Comparison of ENCODE assay signal across 25 mouse cellular contexts in genomic region chr1:151208493-151208892, GRCm38 (mm10). TPM values are rescaled to one million over a fixed set of nuclear protein-coding genes. Genes with fewer than 3 reads are reported as not detected.
DNase-seq lines count a peak whose midpoint lies in the region; ATAC-seq lines count a peak whose summit lies in the region.
"Not testable (repeated sequence)": the region's sequence is repeated elsewhere in the genome, so short reads cannot be mapped to it uniquely, and the experiment has no call there.
"Had no signal": no experiment of that assay in that cellular context is flagged by ENCODE, and none has a peak within 500 bp of the region (broad histone marks: within the 10 kb centered on the region; RNA-seq: fewer than 3 reads in every experiment).

No protein-coding gene starts in this region.

- DNase-seq in midbrain, embryonic 14.5 days = not testable (repeated sequence)

- not testable (repeated sequence) for H3K9me3 ChIP-seq in heart, embryonic 12.5 days (replicated peaks); kidney, embryonic 14.5 days (ENCODE audit: control insufficient read depth, low read length); limb, embryonic 15.5 days; liver, embryonic 16.5 days (replicated peaks; ENCODE audit: control insufficient read depth, low read length); midbrain, embryonic 14.5 days (ENCODE audit: control insufficient read depth, low read length); stomach, embryonic 15.5 days

- not testable (repeated sequence) for H3K4me1 ChIP-seq in heart, embryonic 12.5 days (replicated peaks); kidney, embryonic 14.5 days (ENCODE audit: control insufficient read depth, insufficient read depth, low read length); limb, embryonic 15.5 days; liver, embryonic 16.5 days (ENCODE audit: control insufficient read depth, low read depth, low read length); midbrain, embryonic 14.5 days (ENCODE audit: control insufficient read depth, insufficient read depth, low read length); stomach, embryonic 15.5 days

- not testable (repeated sequence) for H3K27me3 ChIP-seq in heart, embryonic 12.5 days (replicated peaks); kidney, embryonic 14.5 days (ENCODE audit: control insufficient read depth, insufficient read depth, low read length); limb, embryonic 15.5 days; liver, embryonic 16.5 days (ENCODE audit: control insufficient read depth, insufficient read depth, low read depth, low read length); midbrain, embryonic 14.5 days (ENCODE audit: control insufficient read depth, insufficient read depth, low read length); stomach, embryonic 15.5 days (replicated peaks)

- 38% methylated on average over 4 of the region's 5 CpGs for WGBS in heart, embryonic 12.5 days
- WGBS in kidney, embryonic 14.5 days = 59% methylated on average over 3 of the region's 5 CpGs
- WGBS in limb, embryonic 15.5 days = 72% methylated on average over 4 of the region's 5 CpGs
- WGBS in liver, embryonic 16.5 days (ENCODE audit: insufficient replicate concordance) = 33% methylated on average over 3 of the region's 5 CpGs
- 86% methylated on average over 3 of the region's 5 CpGs for WGBS in midbrain, embryonic 14.5 days
- 72% methylated on average over 4 of the region's 5 CpGs for WGBS in stomach, embryonic 15.5 days

- ATAC-seq in erythroid progenitor cell, adult 5-6 weeks (replicated peaks; ENCODE audit: low FRiP score, poor library complexity, severe bottlenecking) = peak; percentile 36; the same call in 1 of the 2 replicates
- ATAC-seq in heart, embryonic 12.5 days (ENCODE audit: insufficient number of reproducible peaks, low FRiP score) = peak; percentile 66; the same call in 1 of the 2 replicates
- peak; percentile 66; the same call in 1 of the 2 replicates for ATAC-seq in kidney, embryonic 14.5 days (ENCODE audit: low FRiP score, low TSS enrichment)
- 0 out of 2 replicates have a peak, but pooled peaks have one; percentile 67 for ATAC-seq in limb, embryonic 15.5 days (ENCODE audit: insufficient number of reproducible peaks, low FRiP score, low TSS enrichment, low read depth)
- ATAC-seq in liver, embryonic 16.5 days (ENCODE audit: low read depth) = peak; percentile 65
- peak; percentile 40; the same call in 1 of the 2 replicates for ATAC-seq in midbrain, embryonic 14.5 days (ENCODE audit: low FRiP score, low TSS enrichment)
- ATAC-seq in stomach, embryonic 15.5 days (ENCODE audit: insufficient read depth, low FRiP score, low read depth) = peak; percentile 43; the same call in 1 of the 2 replicates

- not testable (repeated sequence) for H3K36me3 ChIP-seq in heart, embryonic 12.5 days; kidney, embryonic 14.5 days (ENCODE audit: control insufficient read depth, insufficient read depth, low read length); limb, embryonic 15.5 days; liver, embryonic 16.5 days (ENCODE audit: control insufficient read depth, insufficient read depth); midbrain, embryonic 14.5 days (ENCODE audit: control insufficient read depth, insufficient read depth, low read length); stomach, embryonic 15.5 days

- H3K27ac ChIP-seq in heart, embryonic 12.5 days (ENCODE audit: poor library complexity, severe bottlenecking); kidney, embryonic 14.5 days (ENCODE audit: low read depth, low read length); limb, embryonic 15.5 days; liver, embryonic 16.5 days (ENCODE audit: low read length); midbrain, embryonic 14.5 days (replicated peaks; ENCODE audit: low read depth, low read length); stomach, embryonic 15.5 days: not testable (repeated sequence)

- H3K4me2 ChIP-seq in heart, embryonic 12.5 days; kidney, embryonic 14.5 days (replicated peaks; ENCODE audit: low read depth, low read length); limb, embryonic 15.5 days; liver, embryonic 16.5 days (ENCODE audit: low read depth, low read length); midbrain, embryonic 14.5 days (ENCODE audit: low read length); stomach, embryonic 15.5 days: not testable (repeated sequence)

- H3K9ac ChIP-seq in heart, embryonic 12.5 days; kidney, embryonic 14.5 days (ENCODE audit: low read depth, low read length); limb, embryonic 15.5 days; liver, embryonic 16.5 days (ENCODE audit: low read depth, low read length); midbrain, embryonic 14.5 days (replicated peaks; ENCODE audit: low read length); stomach, embryonic 15.5 days: not testable (repeated sequence)

- H3K4me3 ChIP-seq in heart, embryonic 12.5 days; kidney, embryonic 14.5 days (ENCODE audit: low read length); limb, embryonic 15.5 days; liver, embryonic 16.5 days (ENCODE audit: low read depth, low read length); midbrain, embryonic 14.5 days (replicated peaks; ENCODE audit: low read depth, low read length); stomach, embryonic 15.5 days (replicated peaks): not testable (repeated sequence)

RNA-seq across cellular contexts. Expression of gene Gm47996, which starts 1.4 kb away (rescaled TPM):
- total RNA-seq in erythroid progenitor cell, adult 5-6 weeks (2015; ENCODE audit: low replicate concordance) = not detected in 2 replicates
- total RNA-seq in erythroid progenitor cell, adult 5-6 weeks (2017; ENCODE audit: low replicate concordance) = not detected in 2 replicates
- 0.32 TPM in 1 of 2 replicates, not detected in the other for polyA plus RNA-seq in heart, embryonic 12.5 days (2016; fragmentation: Nextera tagmentation; extraction: Ambion mirVana)
- polyA plus RNA-seq in kidney, embryonic 14.5 days (2014; fragmentation: Nextera tagmentation; extraction: Ambion mirVana) = not detected in 2 replicates
- polyA plus RNA-seq in limb, embryonic 15.5 days (2015; fragmentation: Nextera tagmentation; extraction: Ambion mirVana) = 0.15 TPM in 1 of 2 replicates, not detected in the other
- 0.12 and 0.20 TPM in 2 replicates for polyA plus RNA-seq in liver, embryonic 16.5 days (2015; fragmentation: Nextera tagmentation; extraction: Ambion mirVana)
- not detected in 2 replicates for polyA plus RNA-seq in midbrain, embryonic 14.5 days (2014; fragmentation: Nextera tagmentation; extraction: Ambion mirVana)
- polyA plus RNA-seq in stomach, embryonic 15.5 days (2015; fragmentation: Nextera tagmentation; extraction: Ambion mirVana) = not detected in 2 replicates
- total RNA-seq: adrenal gland, adult 8-10 months; forebrain, postnatal 0 days; gastrocnemius, postnatal 14 days; heart, adult 18-20 months; heart, postnatal 36 days; left cerebral cortex, adult 18-20 months; left cerebral cortex, postnatal 25 days had no signal
- polyA plus RNA-seq: activated CD4-positive, CD25-positive, alpha-beta regulatory T cell, adult 4 months; C2C12; embryonic facial prominence, embryonic 12.5 days; forebrain, postnatal 0 days; heart, embryonic 15.5 days; hindbrain, embryonic 15.5 days; intestine, embryonic 16.5 days; lung, embryonic 16.5 days; midbrain, embryonic 11.5 days; neural tube, embryonic 13.5 days; thymus, adult 2 months had no signal

RNA-seq across cellular contexts. Expression of gene 3110040M04Rik, which starts 4.6 kb away (rescaled TPM):
- total RNA-seq in erythroid progenitor cell, adult 5-6 weeks (2015; ENCODE audit: low replicate concordance) = not detected in 2 replicates
- not detected in 2 replicates for total RNA-seq in erythroid progenitor cell, adult 5-6 weeks (2017; ENCODE audit: low replicate concordance)
- polyA plus RNA-seq in heart, embryonic 12.5 days (2016; fragmentation: Nextera tagmentation; extraction: Ambion mirVana) = 0.36 and 0.55 TPM in 2 replicates
- polyA plus RNA-seq in kidney, embryonic 14.5 days (2014; fragmentation: Nextera tagmentation; extraction: Ambion mirVana) = 0.58 and 0.76 TPM in 2 replicates
- not detected in 2 replicates for polyA plus RNA-seq in limb, embryonic 15.5 days (2015; fragmentation: Nextera tagmentation; extraction: Ambion mirVana)
- polyA plus RNA-seq in liver, embryonic 16.5 days (2015; fragmentation: Nextera tagmentation; extraction: Ambion mirVana) = 0.84 and 1.4 TPM in 2 replicates
- polyA plus RNA-seq in midbrain, embryonic 14.5 days (2014; fragmentation: Nextera tagmentation; extraction: Ambion mirVana) = not detected in 2 replicates
- polyA plus RNA-seq in stomach, embryonic 15.5 days (2015; fragmentation: Nextera tagmentation; extraction: Ambion mirVana) = 0.33 TPM in 1 of 2 replicates, not detected in the other
- total RNA-seq: adrenal gland, adult 8-10 months; forebrain, postnatal 0 days; gastrocnemius, postnatal 14 days; heart, adult 18-20 months; heart, postnatal 36 days; left cerebral cortex, adult 18-20 months; left cerebral cortex, postnatal 25 days had no signal
- polyA plus RNA-seq: activated CD4-positive, CD25-positive, alpha-beta regulatory T cell, adult 4 months; C2C12; embryonic facial prominence, embryonic 12.5 days; forebrain, postnatal 0 days; heart, embryonic 15.5 days; hindbrain, embryonic 15.5 days; intestine, embryonic 16.5 days; lung, embryonic 16.5 days; neural tube, embryonic 13.5 days; spleen, adult 2 months; thymus, adult 2 months had no signal

RNA-seq across cellular contexts. Expression of gene Gm47995, which starts 10.2 kb away (rescaled TPM):
- total RNA-seq in erythroid progenitor cell, adult 5-6 weeks (2015; ENCODE audit: low replicate concordance) = not detected in 2 replicates
- total RNA-seq in erythroid progenitor cell, adult 5-6 weeks (2017; ENCODE audit: low replicate concordance) = 5.4 TPM in 1 of 2 replicates, not detected in the other
- 0.45 and 0.49 TPM in 2 replicates for polyA plus RNA-seq in heart, embryonic 12.5 days (2016; fragmentation: Nextera tagmentation; extraction: Ambion mirVana)
- polyA plus RNA-seq in kidney, embryonic 14.5 days (2014; fragmentation: Nextera tagmentation; extraction: Ambion mirVana) = 0.34 TPM in 1 of 2 replicates, not detected in the other
- polyA plus RNA-seq in limb, embryonic 15.5 days (2015; fragmentation: Nextera tagmentation; extraction: Ambion mirVana) = 0.19 and 0.38 TPM in 2 replicates
- polyA plus RNA-seq in liver, embryonic 16.5 days (2015; fragmentation: Nextera tagmentation; extraction: Ambion mirVana) = 0.64 and 0.98 TPM in 2 replicates
- polyA plus RNA-seq in midbrain, embryonic 14.5 days (2014; fragmentation: Nextera tagmentation; extraction: Ambion mirVana) = not detected in 2 replicates
- polyA plus RNA-seq in stomach, embryonic 15.5 days (2015; fragmentation: Nextera tagmentation; extraction: Ambion mirVana) = 0.19 and 0.21 TPM in 2 replicates
- total RNA-seq: adrenal gland, adult 8-10 months; forebrain, postnatal 0 days; heart, adult 18-20 months; heart, postnatal 36 days; left cerebral cortex, adult 18-20 months; left cerebral cortex, postnatal 25 days had no signal
- polyA plus RNA-seq: activated CD4-positive, CD25-positive, alpha-beta regulatory T cell, adult 4 months; embryonic facial prominence, embryonic 12.5 days; forebrain, postnatal 0 days; heart, embryonic 15.5 days; hindbrain, embryonic 15.5 days; intestine, embryonic 16.5 days; lung, embryonic 16.5 days; midbrain, embryonic 11.5 days; neural tube, embryonic 13.5 days; thymus, adult 2 months had no signal

RNA-seq across cellular contexts. Expression of gene Gm8947, which starts 16.3 kb away (rescaled TPM):
- 5.0 TPM in 1 of 2 replicates, not detected in the other for total RNA-seq in erythroid progenitor cell, adult 5-6 weeks (2015; ENCODE audit: low replicate concordance)
- 1.0 TPM in 1 of 2 replicates, not detected in the other for total RNA-seq in erythroid progenitor cell, adult 5-6 weeks (2017; ENCODE audit: low replicate concordance)
- polyA plus RNA-seq in heart, embryonic 12.5 days (2016; fragmentation: Nextera tagmentation; extraction: Ambion mirVana) = 0.28 and 0.89 TPM in 2 replicates
- 0.41 and 0.44 TPM in 2 replicates for polyA plus RNA-seq in kidney, embryonic 14.5 days (2014; fragmentation: Nextera tagmentation; extraction: Ambion mirVana)
- not detected in 2 replicates for polyA plus RNA-seq in limb, embryonic 15.5 days (2015; fragmentation: Nextera tagmentation; extraction: Ambion mirVana)
- polyA plus RNA-seq in liver, embryonic 16.5 days (2015; fragmentation: Nextera tagmentation; extraction: Ambion mirVana) = 1.2 and 1.3 TPM in 2 replicates
- polyA plus RNA-seq in midbrain, embryonic 14.5 days (2014; fragmentation: Nextera tagmentation; extraction: Ambion mirVana) = not detected in 2 replicates
- 0.19 TPM in 1 of 2 replicates, not detected in the other for polyA plus RNA-seq in stomach, embryonic 15.5 days (2015; fragmentation: Nextera tagmentation; extraction: Ambion mirVana)
- total RNA-seq: adrenal gland, adult 8-10 months; forebrain, postnatal 0 days; heart, adult 18-20 months; heart, postnatal 36 days; left cerebral cortex, adult 18-20 months; left cerebral cortex, postnatal 25 days had no signal
- polyA plus RNA-seq: activated CD4-positive, CD25-positive, alpha-beta regulatory T cell, adult 4 months; forebrain, postnatal 0 days; heart, embryonic 15.5 days; hindbrain, embryonic 15.5 days; intestine, embryonic 16.5 days; lung, embryonic 16.5 days; neural tube, embryonic 13.5 days; thymus, adult 2 months had no signal

RNA-seq across cellular contexts. Expression of gene Gm47985, which starts 26.2 kb away (rescaled TPM):
- total RNA-seq in erythroid progenitor cell, adult 5-6 weeks (2015; ENCODE audit: low replicate concordance) = not detected in 2 replicates
- 1.5 and 2.2 TPM in 2 replicates for total RNA-seq in erythroid progenitor cell, adult 5-6 weeks (2017; ENCODE audit: low replicate concordance)
- polyA plus RNA-seq in heart, embryonic 12.5 days (2016; fragmentation: Nextera tagmentation; extraction: Ambion mirVana) = 2.9 and 3.1 TPM in 2 replicates
- 0.20 and 0.26 TPM in 2 replicates for polyA plus RNA-seq in kidney, embryonic 14.5 days (2014; fragmentation: Nextera tagmentation; extraction: Ambion mirVana)
- 0.16 TPM in 1 of 2 replicates, not detected in the other for polyA plus RNA-seq in limb, embryonic 15.5 days (2015; fragmentation: Nextera tagmentation; extraction: Ambion mirVana)
- polyA plus RNA-seq in liver, embryonic 16.5 days (2015; fragmentation: Nextera tagmentation; extraction: Ambion mirVana) = 1.4 and 1.8 TPM in 2 replicates
- 0.16 TPM in 1 of 2 replicates, not detected in the other for polyA plus RNA-seq in midbrain, embryonic 14.5 days (2014; fragmentation: Nextera tagmentation; extraction: Ambion mirVana)
- polyA plus RNA-seq in stomach, embryonic 15.5 days (2015; fragmentation: Nextera tagmentation; extraction: Ambion mirVana) = 0.13 and 0.17 TPM in 2 replicates
- total RNA-seq: adrenal gland, adult 8-10 months; forebrain, postnatal 0 days; left cerebral cortex, adult 18-20 months; left cerebral cortex, postnatal 25 days had no signal
- polyA plus RNA-seq: activated CD4-positive, CD25-positive, alpha-beta regulatory T cell, adult 4 months; forebrain, postnatal 0 days; hindbrain, embryonic 15.5 days had no signal
